Mouse (Mus musculus): Measurements from ENCODE around the gene Dlgap1.

Dlgap1 gene

DNA sequence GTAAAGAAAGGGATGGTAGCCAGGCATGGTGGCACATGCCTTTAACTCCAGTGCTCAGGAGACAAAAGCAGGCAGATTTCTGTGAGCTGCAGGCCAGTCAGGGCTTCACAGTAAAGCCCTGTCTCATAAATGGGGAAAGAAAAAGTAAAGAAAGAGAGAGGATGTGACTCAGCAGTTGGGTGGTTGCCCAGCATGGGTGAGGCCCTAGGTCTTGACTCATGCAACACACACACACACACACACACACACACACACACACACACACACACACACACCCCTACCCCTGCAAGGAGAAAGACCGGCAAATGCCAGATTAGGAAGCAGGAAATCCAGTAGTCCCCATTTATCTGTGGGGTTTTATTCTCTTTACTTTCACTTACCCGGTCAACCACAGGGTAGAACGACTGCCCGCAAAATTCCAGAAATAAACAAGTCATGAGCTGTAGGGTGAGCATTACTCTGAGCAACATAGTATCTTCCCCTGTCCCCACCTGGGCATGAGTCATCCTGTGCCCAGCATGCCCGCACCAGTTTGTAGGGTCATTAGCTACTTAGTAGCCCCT is 759.9 kb downstream of the Dlgap1 start:
- DNase-seq (ENCODE audit: inconsistent ontology term), result peak; percentile 95

DNA sequence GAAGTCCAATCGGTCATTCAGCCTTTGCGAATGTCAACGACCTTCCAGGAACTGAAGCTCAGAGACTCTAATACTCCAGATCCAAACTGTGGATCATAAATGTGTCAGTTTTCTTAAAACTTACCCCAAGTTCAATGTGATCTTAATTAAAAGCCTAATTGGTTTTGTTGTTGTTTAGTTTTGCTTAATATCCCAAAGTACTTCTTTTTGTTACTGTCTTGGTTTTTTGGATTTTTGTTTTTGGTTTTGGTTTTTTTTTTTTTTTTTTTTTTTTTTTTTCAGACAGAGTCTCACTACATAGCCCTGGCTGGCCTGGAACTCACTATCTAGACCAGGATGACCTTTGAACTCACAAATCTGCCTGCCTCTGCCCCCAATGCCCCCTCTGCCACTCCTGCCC is 765.9 kb downstream of the Dlgap1 start:
- DNase-seq (ENCODE audit: inconsistent ontology term), result no peak

DNA sequence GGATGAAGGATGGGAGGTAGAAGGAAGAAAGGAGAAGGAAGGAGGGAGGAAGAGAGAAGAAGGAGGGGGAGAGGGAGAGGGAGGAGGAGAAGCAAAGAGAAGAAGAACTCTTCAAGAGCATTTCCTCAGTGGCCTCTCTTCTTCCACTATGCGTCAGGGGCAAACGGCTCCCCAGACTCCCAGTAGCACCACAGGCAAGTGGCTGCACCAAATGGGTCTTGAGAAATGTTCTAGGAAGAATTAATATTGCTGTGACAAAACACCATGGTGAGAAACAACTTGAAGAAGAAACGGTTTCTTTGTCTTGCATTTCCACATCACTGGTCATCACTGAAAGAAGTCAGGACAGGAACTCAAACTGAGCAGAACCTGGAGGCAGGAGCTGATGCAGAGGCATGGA is 766.5 kb downstream of the Dlgap1 start:
- no peak for DNase-seq (ENCODE audit: inconsistent ontology term)

DNA sequence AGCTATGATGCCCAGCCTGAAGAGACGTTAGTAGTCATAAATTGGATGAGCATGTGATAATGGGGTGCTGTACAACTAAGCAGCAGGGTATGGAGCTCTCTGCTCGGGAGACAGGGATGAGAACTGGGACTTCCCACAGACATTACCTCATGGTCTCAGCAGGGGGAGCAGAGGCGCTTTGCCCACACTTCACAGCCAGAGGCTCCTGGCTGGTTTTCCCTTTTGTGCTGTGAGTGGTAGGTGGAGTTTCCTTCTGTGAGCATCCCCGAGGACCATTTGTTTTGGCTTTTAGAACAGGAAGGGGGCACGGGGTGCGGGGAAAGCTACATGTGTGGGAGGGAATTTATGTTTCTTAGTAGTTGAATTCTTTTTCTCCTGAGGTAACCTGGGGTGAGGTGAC is 768.6 kb downstream of the Dlgap1 start:
- peak; percentile 86 for DNase-seq (ENCODE audit: inconsistent ontology term)

DNA sequence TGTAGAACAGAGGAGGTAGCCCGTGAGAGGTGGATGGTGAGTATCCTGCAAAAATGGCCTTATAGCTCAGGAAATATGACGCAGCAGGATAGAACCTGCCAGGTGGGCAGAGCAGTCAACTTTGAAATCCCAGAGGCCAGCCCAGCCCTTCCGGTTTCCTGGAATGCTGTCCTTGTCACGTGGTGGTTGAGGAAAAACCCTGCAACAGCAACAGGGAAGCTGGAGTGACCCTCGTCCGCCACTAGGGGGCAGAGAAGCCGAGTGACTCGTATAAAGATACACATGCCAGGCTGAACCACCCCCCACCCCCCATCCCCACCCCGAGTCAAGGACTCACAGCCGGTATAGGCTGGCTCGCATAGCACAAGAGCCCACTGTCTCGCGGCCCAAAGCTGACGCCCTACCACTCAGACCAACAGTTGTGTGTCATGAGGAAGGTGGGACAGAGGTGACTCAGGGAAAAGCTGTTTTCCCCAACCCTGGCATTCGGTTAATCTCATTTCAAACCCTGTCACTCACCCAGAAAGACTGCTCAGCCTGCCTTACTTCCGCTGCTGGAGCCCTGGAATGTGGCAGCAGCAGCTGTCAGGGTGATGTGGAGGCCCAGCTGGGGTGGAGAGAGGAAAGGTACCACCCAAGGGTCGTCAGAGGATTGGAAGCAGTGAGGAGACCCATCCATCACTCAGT is 769.4 kb downstream of the Dlgap1 start:
- DNase-seq (ENCODE audit: inconsistent ontology term), result peak; percentile 94

DNA sequence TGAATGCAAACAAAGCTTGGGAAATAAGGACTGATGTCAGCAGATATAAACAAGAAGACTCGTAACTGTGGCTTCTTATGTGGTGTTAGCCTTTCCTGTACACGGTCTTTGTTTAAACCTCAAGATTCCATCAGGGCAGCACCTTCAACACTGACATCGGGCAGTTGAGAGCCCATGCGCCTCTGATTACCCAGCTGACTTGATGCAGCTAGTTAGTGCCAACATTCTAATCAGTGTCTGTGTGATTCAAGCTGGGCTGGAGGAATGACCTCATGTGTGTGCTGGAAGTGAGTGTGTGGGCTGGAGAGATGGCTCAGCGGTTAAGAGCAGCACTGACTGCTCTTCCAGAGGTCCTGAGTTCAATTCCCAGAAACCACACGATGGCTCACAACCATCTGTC is 770.5 kb downstream of the Dlgap1 start:
- DNase-seq (ENCODE audit: inconsistent ontology term), result peak; percentile 84

DNA sequence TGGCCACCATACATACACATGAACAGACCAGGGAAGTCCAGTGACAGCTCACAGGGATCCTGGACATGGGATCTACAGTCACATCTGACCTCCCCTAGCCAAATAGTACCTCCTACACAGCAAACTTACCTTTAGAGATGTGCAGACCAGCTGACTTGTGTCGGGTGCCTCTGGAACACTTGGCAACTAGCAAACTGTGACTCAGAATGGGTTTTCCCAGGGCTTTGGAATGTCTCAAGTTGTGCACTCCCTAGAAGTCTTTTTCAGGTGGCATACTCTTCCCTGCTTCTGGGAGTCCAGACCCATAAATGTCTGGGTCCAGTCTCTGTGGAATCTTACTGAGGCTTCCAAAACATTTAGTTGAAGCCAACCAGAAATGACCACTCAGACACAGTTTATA is 772.8 kb downstream of the Dlgap1 start:
- DNase-seq (ENCODE audit: inconsistent ontology term), result no peak

DNA sequence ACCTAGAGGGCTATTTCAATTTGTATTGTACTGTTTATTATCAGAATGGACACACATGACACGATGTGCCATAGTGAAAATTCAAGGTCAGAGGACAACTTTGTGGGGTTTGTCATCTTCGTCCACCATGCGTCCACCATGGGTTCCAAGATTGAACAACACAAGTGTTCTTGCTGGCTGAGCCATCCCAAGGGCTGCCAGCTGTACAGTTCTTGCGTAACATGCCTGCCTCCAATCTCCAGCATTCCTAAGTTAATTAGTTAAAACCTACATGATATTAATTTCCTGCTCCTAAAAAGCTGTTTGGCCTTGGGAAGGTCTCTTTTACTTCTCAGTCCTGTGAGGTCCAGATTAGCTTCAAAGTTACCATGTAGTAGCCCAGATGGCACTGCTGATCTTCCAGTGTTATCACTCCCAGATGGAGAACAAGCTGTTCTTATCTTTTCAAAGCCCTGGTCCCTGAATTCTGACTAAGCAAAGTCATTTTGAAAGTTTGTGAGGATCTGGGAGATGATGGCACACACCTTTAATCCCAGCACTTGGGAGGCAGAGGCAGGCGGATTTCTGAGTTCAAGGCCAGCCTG is 775.8 kb downstream of the Dlgap1 start:
- no peak for DNase-seq (ENCODE audit: inconsistent ontology term)

DNA sequence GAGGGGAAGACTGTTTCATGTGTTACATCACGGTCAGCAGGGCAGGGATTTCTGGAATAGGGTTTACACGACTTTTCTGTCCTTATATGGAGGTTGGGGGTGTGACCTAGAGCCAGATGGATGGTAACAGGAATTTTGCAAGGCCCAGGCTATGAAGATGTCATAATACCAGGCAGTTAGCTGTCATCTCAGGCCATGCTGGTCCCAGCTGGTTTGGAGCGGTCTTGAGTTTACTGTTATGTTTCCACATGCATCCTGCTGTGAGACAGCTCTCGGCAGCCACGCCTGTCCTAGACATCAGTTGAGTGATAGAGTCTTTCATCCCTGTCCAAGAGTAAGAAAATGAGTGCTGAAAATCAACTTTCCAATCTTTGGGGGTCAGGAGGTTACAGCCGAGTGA is 776.5 kb downstream of the Dlgap1 start:
- DNase-seq (ENCODE audit: inconsistent ontology term), result no peak

DNA sequence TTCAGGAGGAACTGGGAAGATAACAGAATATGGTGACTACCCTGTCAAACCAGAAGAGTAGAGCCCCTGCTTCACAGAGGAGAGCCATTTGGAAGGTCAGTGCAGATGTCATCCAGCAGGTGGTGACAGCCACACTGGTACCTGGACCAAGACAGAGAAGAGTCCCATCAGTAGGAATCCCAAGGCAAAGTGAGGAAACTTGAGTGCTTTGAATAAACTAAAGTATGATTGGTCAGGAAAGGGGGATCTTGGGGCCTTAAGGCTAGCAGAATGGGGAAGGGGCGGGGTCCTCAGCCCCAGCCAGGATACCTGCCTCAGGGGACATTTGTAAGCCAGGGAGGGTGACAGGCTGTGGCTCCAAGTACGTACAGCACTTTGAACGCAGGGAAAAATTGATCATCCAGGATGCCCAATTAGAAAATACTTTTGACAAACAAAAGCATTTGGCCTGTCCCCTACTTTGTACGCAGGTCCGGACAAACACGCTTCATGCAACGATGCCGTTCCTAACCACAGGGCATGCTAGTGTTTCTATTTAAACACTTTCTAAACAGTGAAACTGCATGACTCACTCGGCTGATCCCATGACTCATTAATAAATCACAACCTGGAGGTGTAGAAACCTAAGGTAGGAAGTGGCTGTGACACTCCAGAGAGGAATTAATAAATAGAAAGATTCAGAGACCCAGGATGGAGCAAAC is 777.7 kb downstream of the Dlgap1 start:
- peak; percentile 74 for DNase-seq (ENCODE audit: inconsistent ontology term)

DNA sequence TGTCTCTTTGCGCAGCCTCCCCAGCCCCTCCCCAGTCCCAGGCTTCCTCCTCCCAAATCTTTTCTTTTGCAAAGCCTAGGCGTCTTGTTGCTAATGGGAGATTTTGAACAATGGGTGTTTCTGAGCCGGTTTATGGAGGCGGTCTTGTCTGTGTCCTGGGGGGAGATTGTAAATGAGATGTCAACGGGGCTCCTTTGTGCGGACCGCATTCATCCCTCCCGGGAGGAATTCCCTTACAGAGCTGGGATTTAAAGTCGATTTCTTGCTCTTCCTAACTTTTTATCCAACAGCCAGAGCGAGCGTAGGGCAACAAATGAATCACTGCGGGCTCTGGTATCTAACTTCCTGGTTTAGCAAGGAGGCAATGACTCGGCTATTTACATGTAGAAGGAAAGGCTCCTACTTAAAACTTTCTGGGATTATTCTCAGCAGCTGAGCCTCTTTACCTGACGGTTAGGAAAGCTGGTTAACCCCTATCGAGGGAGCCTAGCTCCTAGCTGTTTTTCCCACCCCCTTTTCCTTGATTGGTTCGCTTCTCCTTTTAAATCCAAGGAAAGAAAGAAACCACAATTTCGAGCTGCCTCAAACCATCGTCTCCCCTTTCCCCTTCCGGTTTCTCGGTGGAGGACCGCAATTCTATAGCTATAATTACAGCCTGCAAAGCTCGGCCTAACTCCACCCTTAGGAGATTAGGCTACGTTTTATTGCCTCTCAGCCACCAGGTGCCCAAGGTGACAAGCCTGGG is 779.0 kb downstream of the Dlgap1 start:
- peak; percentile 81 for DNase-seq (ENCODE audit: inconsistent ontology term)

DNA sequence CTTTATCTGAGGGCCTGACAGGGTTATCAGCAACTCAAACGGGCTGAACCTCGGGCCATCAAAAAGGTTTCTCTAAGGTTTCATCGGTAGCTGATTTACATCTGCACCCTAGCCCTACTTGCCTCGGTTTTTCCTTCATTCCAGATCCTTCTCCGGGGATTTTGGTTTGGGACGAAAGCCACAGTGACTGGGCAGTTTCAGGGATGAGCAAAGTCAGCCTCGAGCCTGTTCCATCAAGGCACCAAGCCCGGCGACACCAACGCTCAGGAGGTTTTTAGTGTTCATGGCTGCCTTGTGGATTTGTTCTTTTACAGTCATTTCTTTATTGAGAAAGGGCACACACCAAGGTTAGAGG is 779.6 kb downstream of the Dlgap1 start:
- no peak for DNase-seq (ENCODE audit: inconsistent ontology term)

DNA sequence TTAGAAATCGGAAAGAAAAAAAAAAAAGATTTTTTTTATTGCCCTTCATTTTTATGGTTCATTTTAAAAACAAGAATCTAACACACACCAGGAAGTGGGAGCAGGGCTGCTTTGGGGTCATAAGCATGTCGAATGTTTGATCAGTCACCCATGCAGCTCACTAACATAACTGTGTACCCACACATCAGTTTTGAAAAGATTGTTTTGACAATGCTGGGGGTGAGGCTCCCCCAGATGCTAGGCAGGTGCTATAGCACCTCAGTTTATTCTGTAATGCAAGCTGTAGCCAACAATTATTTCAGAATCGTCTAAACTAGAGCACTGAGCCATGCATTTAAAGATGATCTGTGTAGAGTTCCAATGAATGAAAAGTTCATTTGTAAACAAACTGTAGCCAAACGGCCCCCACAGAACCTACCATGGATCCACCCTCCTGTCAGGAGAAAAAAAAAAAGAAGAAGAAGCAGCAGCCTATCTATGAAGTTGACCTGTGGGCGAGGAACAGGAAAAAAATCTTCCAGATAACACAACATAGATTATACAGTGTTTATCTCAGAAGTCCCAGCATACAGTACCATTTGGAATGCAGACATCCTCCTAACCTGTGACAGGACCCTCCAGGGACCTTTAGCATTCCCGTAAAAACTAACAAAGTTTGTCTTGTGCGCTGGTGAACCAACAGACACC is 780.2 kb downstream of the Dlgap1 start:
- DNase-seq (ENCODE audit: inconsistent ontology term), result no peak

DNA sequence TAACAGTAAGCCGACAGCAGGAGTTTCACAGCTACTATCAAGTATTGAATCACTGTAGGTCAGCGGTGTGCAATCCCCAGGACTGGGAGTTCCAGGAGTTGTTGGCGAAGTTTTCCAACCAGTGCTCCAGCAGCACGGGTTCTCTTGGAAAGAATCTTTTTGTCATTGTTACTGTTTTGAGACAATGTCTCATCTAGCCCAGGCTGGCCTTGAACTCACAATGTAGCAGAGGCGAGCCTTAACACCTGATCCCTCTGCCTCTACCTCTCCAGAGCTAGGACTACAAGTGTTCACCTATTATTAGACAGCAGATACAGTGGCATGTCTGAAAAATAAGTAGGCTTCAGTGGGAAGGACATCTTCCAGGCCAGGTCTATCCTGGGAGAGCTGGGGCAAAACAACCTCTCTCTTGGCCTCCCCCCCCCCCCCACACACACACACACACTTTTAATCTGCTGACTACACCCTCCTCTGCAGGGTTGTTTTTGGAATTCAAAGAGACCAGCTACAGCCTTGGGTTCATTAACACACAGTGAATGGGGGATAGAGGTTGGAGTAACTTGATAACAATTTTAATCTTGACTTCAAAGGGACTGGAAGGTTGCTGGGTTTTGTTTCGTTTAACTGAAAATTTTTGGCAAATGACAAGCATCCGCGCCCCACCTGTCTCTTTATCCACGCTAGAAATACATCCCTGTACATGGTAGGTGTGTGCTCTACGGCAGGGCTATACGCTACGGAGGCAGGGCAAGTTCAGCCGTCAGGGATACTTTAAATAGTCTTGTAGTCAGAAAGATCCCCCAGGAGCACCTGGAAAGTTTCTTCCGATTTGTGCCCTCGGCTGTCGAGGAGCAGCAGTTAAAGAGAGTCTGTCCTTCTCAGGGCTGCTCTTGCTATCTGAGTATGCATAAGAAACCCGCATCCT is 781.6 kb downstream of the Dlgap1 start:
- DNase-seq (ENCODE audit: inconsistent ontology term), result no peak

DNA sequence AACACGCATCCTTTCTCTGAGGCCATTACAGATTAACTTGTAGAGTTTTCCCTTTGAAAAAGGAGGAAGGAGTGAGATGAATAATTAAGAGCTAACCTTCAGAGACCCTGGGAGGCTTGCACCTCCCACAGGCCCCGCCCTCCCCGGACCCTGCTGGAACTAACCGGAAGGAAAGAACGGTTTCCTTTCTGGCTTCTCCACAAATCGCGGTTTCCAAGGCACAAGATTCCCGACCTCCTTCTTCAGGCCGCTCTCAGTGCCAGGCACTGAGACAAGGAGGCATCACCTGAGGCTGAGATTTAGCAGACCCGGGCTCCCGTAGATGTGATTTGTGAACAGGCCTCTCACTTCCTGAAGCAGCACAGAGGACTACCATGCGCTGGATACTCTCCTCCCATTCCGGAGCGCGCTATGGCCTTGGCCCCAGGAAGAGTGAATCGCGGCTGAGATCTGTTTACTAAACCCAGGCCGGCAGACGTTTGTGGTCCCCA is 782.3 kb downstream of the Dlgap1 start:
- DNase-seq (ENCODE audit: inconsistent ontology term), result no peak

DNA sequence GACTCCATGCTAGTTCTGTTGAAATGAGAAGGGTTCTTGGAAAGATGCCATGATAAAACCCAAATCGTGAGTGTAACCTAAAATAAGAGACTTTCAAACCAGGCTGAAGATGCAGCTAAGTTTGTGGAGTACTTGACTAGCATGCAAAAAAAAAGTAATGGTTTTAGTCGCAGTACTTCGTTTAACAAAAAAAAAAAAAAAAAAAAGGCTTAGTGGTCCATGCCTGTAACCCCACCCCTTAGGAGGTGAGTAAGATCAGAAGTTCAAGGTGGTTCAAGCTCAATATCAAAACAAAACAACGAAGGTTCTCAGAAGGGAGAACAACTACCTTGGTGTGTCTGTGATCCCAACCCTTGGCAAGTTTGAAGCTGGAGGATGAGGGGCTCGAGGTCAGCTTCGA is 782.8 kb downstream of the Dlgap1 start:
- DNase-seq (ENCODE audit: inconsistent ontology term), result no peak

DNA sequence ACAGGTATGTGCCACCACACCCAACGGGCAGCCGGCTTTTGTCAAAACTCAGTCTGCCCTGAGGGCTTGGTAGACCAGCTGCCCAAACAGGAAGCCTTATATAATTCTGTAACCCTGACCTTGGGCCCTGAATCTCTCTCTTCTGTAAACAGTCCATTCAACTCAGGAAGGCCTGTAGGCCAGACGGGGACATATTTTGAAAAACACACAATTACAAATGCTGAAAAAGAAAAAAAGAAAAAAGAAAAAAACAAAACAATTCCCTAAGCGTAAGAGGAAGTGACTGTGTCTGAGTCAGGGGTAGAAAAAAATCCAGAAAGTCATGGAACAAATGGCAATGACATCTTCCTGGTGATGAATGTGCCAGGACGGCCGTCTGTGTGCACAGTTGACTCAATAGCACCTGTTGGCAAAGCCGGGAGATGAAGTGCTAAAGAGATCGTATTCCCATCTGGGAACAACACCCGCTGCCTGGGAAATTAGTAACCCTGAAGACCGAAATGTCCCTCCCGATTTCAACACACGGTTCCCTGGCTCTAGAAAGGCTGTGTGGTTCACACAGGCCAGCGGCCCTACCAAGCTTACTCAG is 784.7 kb downstream of the Dlgap1 start:
- DNase-seq (ENCODE audit: inconsistent ontology term), result no peak

DNA sequence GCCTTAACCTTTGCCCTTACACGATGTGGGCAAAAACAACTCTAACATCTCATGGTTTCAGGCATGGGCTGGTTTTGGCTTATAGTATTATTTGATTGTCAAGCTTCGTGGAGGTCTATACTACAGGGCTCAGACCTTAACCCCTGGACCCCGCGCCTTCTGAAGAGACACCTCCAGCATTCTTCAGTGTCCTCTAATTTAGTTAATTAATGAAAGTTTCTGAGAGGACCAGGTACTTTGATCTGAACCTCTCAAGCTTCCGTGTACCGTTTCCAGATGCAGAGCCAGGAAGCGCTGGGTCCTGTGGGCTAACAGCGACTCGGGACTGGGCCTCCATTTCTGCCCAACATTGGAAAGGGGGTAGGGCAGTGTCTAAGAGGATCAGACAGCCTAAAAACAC is 785.2 kb downstream of the Dlgap1 start:
- no peak for DNase-seq (ENCODE audit: inconsistent ontology term)

DNA sequence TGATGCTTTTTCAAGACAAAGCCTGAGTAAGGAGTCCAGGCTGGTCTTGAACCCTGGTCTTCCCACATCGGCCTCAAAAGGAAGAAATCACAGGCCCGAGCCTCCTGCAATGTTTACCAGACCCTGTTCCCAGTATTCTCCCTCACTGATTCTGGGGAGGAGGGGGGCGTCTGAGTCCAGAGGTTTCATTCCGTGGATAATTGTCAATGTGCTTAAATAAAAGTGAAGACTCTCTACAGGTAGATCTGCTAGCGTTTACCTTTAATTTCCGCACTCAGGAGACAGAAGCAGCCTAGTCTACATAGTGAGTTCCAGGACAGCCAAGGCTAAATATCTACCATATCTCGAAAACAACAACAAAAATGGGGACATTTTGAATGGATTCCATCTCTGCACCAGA is 785.8 kb downstream of the Dlgap1 start:
- no peak for DNase-seq (ENCODE audit: inconsistent ontology term)

DNA sequence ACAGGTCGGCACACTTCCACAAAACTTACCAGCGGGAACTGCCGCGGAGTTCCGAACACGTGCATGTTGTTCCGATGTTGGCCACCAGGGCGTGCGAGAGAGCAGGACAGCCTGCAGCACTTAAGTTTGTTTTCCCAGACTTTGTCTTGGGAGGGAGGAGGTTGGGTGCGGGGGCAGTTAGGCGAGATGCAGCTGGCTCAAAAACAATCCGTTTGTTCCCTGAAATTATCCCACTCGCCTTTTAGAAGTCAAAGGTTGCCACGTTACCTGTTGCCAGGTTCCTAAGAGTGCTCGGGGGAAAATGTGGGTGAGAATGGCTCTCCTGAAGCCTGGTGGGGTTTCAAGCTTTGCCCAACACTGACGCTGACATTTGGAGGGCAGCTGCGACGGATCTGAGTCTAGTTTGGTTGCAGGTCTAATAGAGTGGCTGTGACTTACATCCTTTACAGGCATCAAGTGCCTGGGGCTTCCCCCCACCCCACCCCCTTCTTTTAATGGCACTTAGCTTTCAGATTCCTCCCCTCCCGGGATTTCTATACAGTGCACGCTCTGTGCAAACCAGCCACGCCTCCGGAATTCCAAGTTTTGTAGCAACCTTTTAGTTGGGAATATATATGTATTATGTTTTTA is 786.3 kb downstream of the Dlgap1 start:
- DNase-seq (ENCODE audit: inconsistent ontology term), result peak; percentile 83

Data from Muller cell, postnatal 12 days (primary cell).